15 mouse cellular contexts compared by ENCODE assay signal in genomic region chr1:63383110-63383509, GRCm38 (mm10).
DNase-seq lines count a peak whose midpoint lies in the region; ATAC-seq and TF ChIP-seq lines count a peak whose summit lies in the region.
"Had no signal": no experiment of that assay in that cellular context is flagged by ENCODE, and none has a peak within 500 bp of the region (broad histone marks: within the 10 kb centered on the region; RNA-seq: fewer than 3 reads in every experiment).

No protein-coding gene starts in this region.

- no peaks in the 10 kb centered on the region for H3K27me3 ChIP-seq in heart, adult 2 months (ENCODE audit: control insufficient read depth, insufficient read depth, low read length)
- H3K27me3 ChIP-seq in heart, embryonic 16.5 days (ENCODE audit: control insufficient read depth, insufficient read depth, low read length): no peaks in the 10 kb centered on the region
- no peaks in the 10 kb centered on the region for H3K27me3 ChIP-seq in kidney, embryonic 14.5 days (ENCODE audit: control insufficient read depth, insufficient read depth, low read length)
- no peaks in the 10 kb centered on the region for H3K27me3 ChIP-seq in intestine, embryonic 15.5 days (replicated peaks)
- H3K27me3 ChIP-seq: embryonic facial prominence, embryonic 12.5 days; hindbrain, embryonic 13.5 days; stomach, embryonic 15.5 days had no signal

- no peaks in the 10 kb centered on the region for H3K9me3 ChIP-seq in heart, embryonic 16.5 days (replicated peaks; ENCODE audit: control insufficient read depth, low read length)
- no peaks in the 10 kb centered on the region for H3K9me3 ChIP-seq in kidney, embryonic 14.5 days (ENCODE audit: control insufficient read depth, low read length)
- no peaks in the 10 kb centered on the region for H3K9me3 ChIP-seq in intestine, embryonic 15.5 days
- H3K9me3 ChIP-seq: embryonic facial prominence, embryonic 12.5 days; hindbrain, embryonic 13.5 days; stomach, embryonic 15.5 days had no signal

- TF ChIP-seq CTCF in heart, adult 2 months (IDR thresholded peaks at IDR 0.05): no peak

- no peak for TF ChIP-seq EP300 in heart, adult 2 months (IDR thresholded peaks at IDR 0.05; ENCODE audit: insufficient read depth, low read depth, low read length)

- peaks cover 2% of the 10 kb centered on the region; the same call in 1 of the 2 replicates for H3K4me1 ChIP-seq in heart, adult 2 months (ENCODE audit: control insufficient read depth, insufficient read depth, low read length)
- H3K4me1 ChIP-seq in heart, embryonic 16.5 days (ENCODE audit: control insufficient read depth, insufficient read depth, low read length): peaks cover 2% of the 10 kb centered on the region; the same call in 1 of the 2 replicates
- H3K4me1 ChIP-seq in kidney, embryonic 14.5 days (ENCODE audit: control insufficient read depth, insufficient read depth, low read length): no peaks in the 10 kb centered on the region
- H3K4me1 ChIP-seq in intestine, embryonic 15.5 days (replicated peaks): no peaks in the 10 kb centered on the region
- H3K4me1 ChIP-seq: stomach, embryonic 15.5 days had no signal

- no peak overlapping the region for H3K4me3 ChIP-seq in heart, adult 2 months
- H3K4me3 ChIP-seq in heart, embryonic 16.5 days (ENCODE audit: low read length): no peak overlapping the region
- H3K4me3 ChIP-seq in kidney, embryonic 14.5 days (ENCODE audit: low read length): no peak overlapping the region
- no peak overlapping the region for H3K4me3 ChIP-seq in intestine, embryonic 15.5 days (replicated peaks)
- H3K4me3 ChIP-seq: embryonic facial prominence, embryonic 12.5 days; hindbrain, embryonic 13.5 days; stomach, embryonic 15.5 days had no signal

- H3K9ac ChIP-seq in heart, adult 2 months (ENCODE audit: low read depth, low read length): no peak overlapping the region
- no peak overlapping the region for H3K9ac ChIP-seq in heart, embryonic 16.5 days (ENCODE audit: low read length)
- no peak overlapping the region for H3K9ac ChIP-seq in kidney, embryonic 14.5 days (ENCODE audit: low read depth, low read length)
- no peak overlapping the region for H3K9ac ChIP-seq in intestine, embryonic 15.5 days
- H3K9ac ChIP-seq: embryonic facial prominence, embryonic 12.5 days; hindbrain, embryonic 13.5 days; liver, embryonic 14.5 days; stomach, embryonic 15.5 days had no signal

- peak; percentile 80 for ATAC-seq in heart, embryonic 16.5 days (replicated peaks; ENCODE audit: extremely low read depth, insufficient read depth, low FRiP score)
- no peak for ATAC-seq in kidney, embryonic 14.5 days (ENCODE audit: low FRiP score, low TSS enrichment)
- no peak for ATAC-seq in intestine, embryonic 15.5 days
- ATAC-seq: intestine, postnatal 0 days had no signal

- DNase-seq in heart, adult 2 months: peak; percentile 25 to 59
- DNase-seq in heart, postnatal 25 days (ENCODE audit: low spot score): no peak
- peak; percentile 51 for DNase-seq in MN1 (ENCODE audit: low spot score)
- peak; percentile 72 for DNase-seq in adrenal gland, postnatal 14 days
- DNase-seq in kidney, adult 18-20 months: no peak
- DNase-seq: kidney, postnatal 4 days; left cerebral cortex, postnatal 4 days had no signal

- no peaks in the 10 kb centered on the region; the same call in 1 of the 2 replicates for H3K36me3 ChIP-seq in heart, adult 2 months (ENCODE audit: control insufficient read depth, insufficient read depth, low read length)
- H3K36me3 ChIP-seq in heart, embryonic 16.5 days (ENCODE audit: control insufficient read depth, insufficient read depth): no peaks in the 10 kb centered on the region
- no peaks in the 10 kb centered on the region for H3K36me3 ChIP-seq in kidney, embryonic 14.5 days (ENCODE audit: control insufficient read depth, insufficient read depth, low read length)
- no peaks in the 10 kb centered on the region for H3K36me3 ChIP-seq in intestine, embryonic 15.5 days
- H3K36me3 ChIP-seq: embryonic facial prominence, embryonic 12.5 days; hindbrain, embryonic 13.5 days; stomach, embryonic 15.5 days had no signal

- peak overlapping the region; percentile 57 for H3K27ac ChIP-seq in heart, adult 2 months
- peak overlapping the region; percentile 77 for H3K27ac ChIP-seq in heart, embryonic 16.5 days (ENCODE audit: low read length)
- H3K27ac ChIP-seq in kidney, embryonic 14.5 days (ENCODE audit: low read depth, low read length): no peak overlapping the region
- no peak overlapping the region for H3K27ac ChIP-seq in intestine, embryonic 15.5 days
- H3K27ac ChIP-seq: embryonic facial prominence, embryonic 12.5 days; hindbrain, embryonic 13.5 days; liver, embryonic 14.5 days; stomach, embryonic 15.5 days had no signal

- intact Hi-C loops in heart, adult 2 months (cut with DNase I): no loop called here
- intact Hi-C loops in heart, postnatal 25 days (cut with DNase I): no loop called here

- no peak overlapping the region for H3K4me2 ChIP-seq in heart, embryonic 16.5 days (ENCODE audit: low read depth, low read length)
- no peak overlapping the region for H3K4me2 ChIP-seq in kidney, embryonic 14.5 days (replicated peaks; ENCODE audit: low read depth, low read length)
- H3K4me2 ChIP-seq in intestine, embryonic 15.5 days (replicated peaks): no peak overlapping the region
- H3K4me2 ChIP-seq: embryonic facial prominence, embryonic 12.5 days; hindbrain, embryonic 13.5 days; stomach, embryonic 15.5 days had no signal

- TF ChIP-seq POLR2A in heart, adult 2 months (IDR thresholded peaks at IDR 0.05; ENCODE audit: insufficient read depth, low read depth, low read length): no peak

- WGBS in heart, adult 2 months: 13% methylated on average over 3 of the region's 3 CpGs
- 21% methylated on average over 3 of the region's 3 CpGs for WGBS in heart, embryonic 16.5 days
- 65% methylated on average over 3 of the region's 3 CpGs for WGBS in kidney, embryonic 14.5 days
- 67% methylated on average over 3 of the region's 3 CpGs for WGBS in intestine, embryonic 15.5 days

- H3K79me2 ChIP-seq in heart, adult 2 months (replicated peaks; ENCODE audit: control insufficient read depth, insufficient read depth, low read length): no peaks in the 10 kb centered on the region

Comparison
In these comparisons a context has a peak if more than half of its experiments do, and no peak if none do; other contexts are left out.
1. DNase-seq: peak in heart, adult 2 months (2 of 2), MN1 (single experiment) and adrenal gland, postnatal 14 days (single experiment); none in heart, postnatal 25 days (single experiment) and kidney, adult 18-20 months (single experiment).
2. H3K27ac ChIP-seq: peak in heart, adult 2 months (single experiment) and heart, embryonic 16.5 days (single experiment); none in kidney, embryonic 14.5 days (single experiment) and intestine, embryonic 15.5 days (single experiment).